In genomic region chr11:79083018-79083441, GRCm38 (mm10) we compare ENCODE assay signal across 9 mouse cellular contexts.
A peak's percentile ranks its signal among the peaks of the same experiment; 100 is the strongest.
DNase-seq lines count a peak whose midpoint lies in the region; ATAC-seq lines count a peak whose summit lies in the region.
"Had no signal": no experiment of that assay in that cellular context is flagged by ENCODE, and none has a peak within 500 bp of the region (broad histone marks: within the 10 kb centered on the region; RNA-seq: fewer than 3 reads in every experiment).

No protein-coding gene starts in this region.

- no peaks in the 10 kb centered on the region; the same call in 1 of the 2 replicates for H3K27me3 ChIP-seq in liver, embryonic 11.5 days (replicated peaks; ENCODE audit: control insufficient read depth, insufficient read depth, low read length)
- no peaks in the 10 kb centered on the region for H3K27me3 ChIP-seq in hindbrain, embryonic 16.5 days (replicated peaks; ENCODE audit: control insufficient read depth, insufficient read depth, low read length)

- H3K36me3 ChIP-seq in liver, embryonic 11.5 days (ENCODE audit: control insufficient read depth, insufficient read depth, low read length), result no peaks in the 10 kb centered on the region
- no peaks in the 10 kb centered on the region for H3K36me3 ChIP-seq in hindbrain, embryonic 16.5 days (ENCODE audit: control insufficient read depth, insufficient read depth, low read length)

- H3K4me3 ChIP-seq in liver, embryonic 11.5 days (ENCODE audit: low read depth, low read length), result no peak overlapping the region
- H3K4me3 ChIP-seq in hindbrain, embryonic 16.5 days (ENCODE audit: low read length), result no peak overlapping the region

- no peaks in the 10 kb centered on the region for H3K9me3 ChIP-seq in liver, embryonic 11.5 days (ENCODE audit: control insufficient read depth, low read length)
- H3K9me3 ChIP-seq in hindbrain, embryonic 16.5 days (ENCODE audit: control insufficient read depth, low read length), result no peaks in the 10 kb centered on the region

- 0 out of 2 replicates have a peak overlapping the region, but pooled peaks have one; percentile 14 for H3K4me2 ChIP-seq in liver, embryonic 11.5 days
- no peak overlapping the region for H3K4me2 ChIP-seq in hindbrain, embryonic 16.5 days (ENCODE audit: low read length)

- peak; percentile 49 to 59 for DNase-seq in cerebellum, postnatal 10 days
- no peak for DNase-seq in cerebellum, adult 11 months
- DNase-seq in 3134 (ENCODE audit: extremely low read depth, insufficient read length, low spot score), result peak; percentile 45
- DNase-seq in heart, postnatal 25 days (ENCODE audit: low spot score), result peak; percentile 43
- DNase-seq in liver, embryonic 11.5 days (ENCODE audit: low spot score), result no peak
- DNase-seq in adrenal gland, postnatal 4 days (ENCODE audit: low spot score in 2 of 2), result no peak
- DNase-seq: gastrocnemius, postnatal 36 days had no signal

- 44% methylated on average over 11 of the region's 11 CpGs for WGBS in liver, embryonic 11.5 days
- 72% methylated on average over 11 of the region's 11 CpGs for WGBS in hindbrain, embryonic 16.5 days

- ATAC-seq in liver, embryonic 11.5 days (replicated peaks; ENCODE audit: low FRiP score), result no peak
- ATAC-seq in hindbrain, embryonic 16.5 days, result no peak
- ATAC-seq in erythroblast, adult 5-6 weeks (replicated peaks; ENCODE audit: low FRiP score, poor library complexity, severe bottlenecking), result no peak

- H3K27ac ChIP-seq in liver, embryonic 11.5 days (ENCODE audit: low read depth, low read length), result no peak overlapping the region
- H3K27ac ChIP-seq in hindbrain, embryonic 16.5 days (ENCODE audit: low read depth, low read length), result no peak overlapping the region

- intact Hi-C loops in heart, postnatal 25 days (cut with DNase I), result loop anchor here (5.0 kb wide), 2 partner anchors 36 to 51 kb away; no protein-coding TSS in a partner anchor

- H3K4me1 ChIP-seq in liver, embryonic 11.5 days (replicated peaks; ENCODE audit: control insufficient read depth, insufficient read depth, low read length), result peaks cover 19% of the 10 kb centered on the region
- no peaks in the 10 kb centered on the region; the same call in 1 of the 2 replicates for H3K4me1 ChIP-seq in hindbrain, embryonic 16.5 days (ENCODE audit: control insufficient read depth, insufficient read depth, low read depth, low read length)

- no peak overlapping the region for H3K9ac ChIP-seq in liver, embryonic 11.5 days (ENCODE audit: low read depth, low read length)
- no peak overlapping the region for H3K9ac ChIP-seq in hindbrain, embryonic 16.5 days (ENCODE audit: low read depth, low read length)

Comparison
In these comparisons a context has a peak if more than half of its experiments do, and no peak if none do; other contexts are left out.
1. DNase-seq: peak in cerebellum, postnatal 10 days (2 of 2), 3134 (single experiment) and heart, postnatal 25 days (single experiment); none in cerebellum, adult 11 months (single experiment), liver, embryonic 11.5 days (single experiment) and adrenal gland, postnatal 4 days (0 of 2).